Mouse (Mus musculus) limb, embryonic 10.5 days (tissue): Measurements from ENCODE around the gene Dync1i1. TPM values are rescaled to one million over a fixed set of nuclear protein-coding genes. Genes with fewer than 3 reads are reported as not detected.
A peak's percentile ranks its signal among the peaks of the same experiment; 100 is the strongest.

Source experiments
- DNase-seq: peaks from one replicate; pipeline ENCODE4 v3.0.0-alpha.2; 2017; ENCODE audit warnings: low spot score
- H3K27ac ChIP-seq: fragments of 300-500 bp; sonication (generic); 2 replicates; pipeline ENCODE4 v1.5.1; 2016; ENCODE audit warnings: mild to moderate bottlenecking
- H3K27me3 ChIP-seq: fragments of 300-500 bp; sonication (generic); 2 replicates; pipeline ENCODE4 v1.6.1; 2016; ENCODE audit warnings: low read depth, mild to moderate bottlenecking; ENCODE audit not compliant: poor library complexity, severe bottlenecking
- H3K36me3 ChIP-seq: fragments of 300-500 bp; sonication (generic); 2 replicates; pipeline ENCODE4 v1.6.1; 2016; ENCODE audit warnings: mild to moderate bottlenecking, moderate library complexity
- H3K4me1 ChIP-seq: fragments of 300-500 bp; sonication (generic); 2 replicates; pipeline ENCODE4 v1.6.1; 2016
- H3K4me3 ChIP-seq: fragments of 300-500 bp; sonication (generic); 2 replicates; pipeline ENCODE4 v1.5.1; 2016; ENCODE audit warnings: mild to moderate bottlenecking, moderate library complexity
- H3K9me3 ChIP-seq: fragments of 300-500 bp; sonication (generic); replicated peaks from 2 replicates; pipeline ENCODE4 v1.6.1; 2016; ENCODE audit warnings: mild to moderate bottlenecking
- WGBS: fragments of 180-500 bp; shearing (Covaris S2); methylation state at CpG from one replicate; pipeline ENCODE4 v1.1.7; 2016; 5-methylcytosine and 5-hydroxymethylcytosine counted together
- polyA plus RNA-seq: library from polyadenylated mRNA; unstranded; fragments of >200 nt; fragmentation: Nextera tagmentation; extraction: Ambion mirVana; gene quantifications from 2 replicates; pipeline ENCODE4 v1.2.1, GENCODE M21; 2016

The Dync1i1 gene
- polyA plus RNA-seq, 1 experiment from 2014 or later, result 5.8 TPM

DNA sequence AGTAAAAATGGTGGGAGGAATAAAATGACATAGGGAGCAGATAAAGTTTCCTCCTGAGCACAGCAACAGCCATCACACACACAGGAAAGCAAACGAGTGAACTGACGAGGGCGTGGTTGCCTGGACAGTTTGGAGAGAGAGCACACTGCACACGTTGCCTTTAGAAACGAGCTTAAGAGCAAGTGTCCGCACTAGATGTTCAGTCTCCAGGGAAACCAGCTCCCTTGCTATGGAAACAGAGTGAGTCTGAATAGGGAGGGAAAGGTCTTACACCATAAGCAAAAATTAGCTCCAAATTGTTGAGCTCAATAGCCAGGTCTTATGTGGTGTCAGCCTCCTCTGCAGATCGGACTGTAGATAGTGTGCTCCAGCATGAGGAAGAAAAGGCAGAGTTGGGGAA lies 65.2 kb downstream of the Dync1i1 start:
- H3K36me3 ChIP-seq, result no peaks in the 10 kb centered on the region
- no peak overlapping the region for H3K27ac ChIP-seq
- no peak overlapping the region for H3K4me3 ChIP-seq
- DNase-seq, result no peak
- H3K9me3 ChIP-seq, result no peaks in the 10 kb centered on the region
- 88% methylated on average over 7 of the region's 7 CpGs for WGBS
- H3K27me3 ChIP-seq, result no peaks in the 10 kb centered on the region
- H3K4me1 ChIP-seq, result no peaks in the 10 kb centered on the region

- H3K27me3 ChIP-seq, result no peaks in the 10 kb centered on the region
- DNase-seq, result no peak
- H3K4me3 ChIP-seq, result no peak overlapping the region
- WGBS, result 75% methylated on average over 5 of the region's 5 CpGs
- no peak overlapping the region for H3K27ac ChIP-seq
- H3K9me3 ChIP-seq, result no peaks in the 10 kb centered on the region
- H3K36me3 ChIP-seq, result no peaks in the 10 kb centered on the region
- H3K4me1 ChIP-seq, result no peaks in the 10 kb centered on the region
Observed at GRCm38 (mm10) chr6:5794106-5794753, 68.8 kb downstream of the Dync1i1 start.

GRCm38 (mm10) chr6:5795314-5795713 lies 69.9 kb downstream of the Dync1i1 start:
- Histone ChIP-seq H3K27me3 (no peaks in the 10 kb centered on the region), H3K4me1 (no peaks in the 10 kb centered on the region), H3K9me3 (no peaks in the 10 kb centered on the region), H3K27ac (no peak overlapping the region), H3K4me3 (no peak overlapping the region), H3K36me3 (no peaks in the 10 kb centered on the region)
- WGBS, result 86% methylated on average over 2 of the region's 2 CpGs
- DNase-seq, result no peak

DNA sequence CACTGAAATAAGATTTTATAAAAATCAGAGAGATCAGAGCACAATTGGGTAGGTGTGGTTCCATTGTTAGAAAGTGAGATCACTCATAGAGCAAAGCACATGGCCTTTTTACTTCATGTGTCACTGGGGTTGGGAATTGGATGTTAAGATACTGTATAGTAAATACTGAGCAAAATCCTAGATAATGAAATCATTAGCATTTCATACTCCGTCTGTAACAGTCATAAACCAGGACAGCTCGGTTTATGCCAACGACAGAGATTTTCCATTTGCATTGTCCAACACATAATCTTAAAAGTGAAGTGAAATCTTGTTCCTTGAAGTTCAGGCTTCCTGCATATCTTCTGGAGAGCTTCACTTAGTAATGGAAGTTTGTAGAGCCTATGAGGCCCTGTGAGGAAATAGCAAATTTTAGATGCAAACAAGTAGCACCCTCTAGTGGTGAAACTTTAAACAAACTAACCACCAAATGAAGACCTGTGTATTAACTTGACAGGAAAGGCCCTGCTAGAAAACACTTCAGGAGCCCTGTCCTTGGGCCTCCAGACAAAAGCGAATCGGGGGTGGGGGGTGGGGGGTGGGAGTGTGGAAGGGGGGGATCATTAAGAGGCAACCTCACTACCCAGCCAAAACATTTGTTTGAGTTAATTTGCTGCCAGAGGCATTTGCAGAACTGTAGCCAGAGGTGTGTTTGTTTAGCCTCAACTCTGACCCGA lies 76.8 kb downstream of the Dync1i1 start:
- peak; percentile 44 for DNase-seq
- peak overlapping the region; percentile 80 for H3K27ac ChIP-seq
- no peak overlapping the region for H3K4me3 ChIP-seq
- H3K4me1 ChIP-seq, result peaks cover 25% of the 10 kb centered on the region
- no peaks in the 10 kb centered on the region for H3K36me3 ChIP-seq
- H3K9me3 ChIP-seq, result no peaks in the 10 kb centered on the region
- no peaks in the 10 kb centered on the region for H3K27me3 ChIP-seq
- WGBS, result 51% methylated on average over 6 of the region's 6 CpGs

DNA sequence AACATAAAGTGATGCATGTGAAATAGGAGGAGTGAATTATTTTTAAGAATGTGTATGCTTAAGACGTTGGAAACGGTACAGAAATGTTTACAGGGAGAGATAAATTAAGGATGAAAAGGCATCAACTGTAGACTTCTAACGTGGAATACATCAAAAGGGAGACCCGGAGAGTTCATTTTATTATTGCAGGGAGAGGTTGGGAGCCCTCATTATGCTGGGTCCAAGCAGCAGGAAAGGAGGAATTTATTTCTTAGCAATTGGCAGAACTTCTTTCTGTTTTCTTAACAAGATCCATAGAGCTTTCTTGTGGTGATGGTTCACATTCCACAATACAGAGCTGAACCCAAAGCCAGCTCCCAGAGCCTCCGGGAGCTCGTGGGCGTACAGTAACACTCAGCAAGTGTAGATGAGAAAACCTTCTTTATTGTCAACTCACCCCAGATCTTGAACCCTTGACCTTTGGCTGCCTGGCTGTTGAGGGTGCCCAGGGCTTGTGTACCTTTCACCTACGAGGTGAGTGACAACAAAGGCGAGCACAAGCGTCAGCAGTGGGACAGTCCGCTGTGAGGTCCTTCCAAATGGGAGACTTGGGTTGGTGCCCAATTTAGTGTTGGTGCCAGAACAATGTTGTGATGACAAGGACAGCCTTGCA lies 77.5 kb downstream of the Dync1i1 start:
- Histone ChIP-seq H3K27ac (peak overlapping the region; percentile 80), H3K4me1 (peaks cover 32% of the 10 kb centered on the region), H3K9me3 (no peaks in the 10 kb centered on the region), H3K27me3 (no peaks in the 10 kb centered on the region), H3K36me3 (no peaks in the 10 kb centered on the region), H3K4me3 (no peak overlapping the region)
- DNase-seq, result peak; percentile 42
- WGBS, result 52% methylated on average over 11 of the region's 11 CpGs

GRCm38 (mm10) chr6:5808008-5808421 lies 82.6 kb downstream of the Dync1i1 start:
- Histone ChIP-seq H3K9me3 (no peaks in the 10 kb centered on the region), H3K4me1 (peaks cover 33% of the 10 kb centered on the region), H3K27ac (peak overlapping the region; percentile 67), H3K4me3 (no peak overlapping the region), H3K36me3 (no peaks in the 10 kb centered on the region), H3K27me3 (no peaks in the 10 kb centered on the region)
- WGBS, result 41% methylated on average over 3 of the region's 3 CpGs
- peak; percentile 57 for DNase-seq

DNA sequence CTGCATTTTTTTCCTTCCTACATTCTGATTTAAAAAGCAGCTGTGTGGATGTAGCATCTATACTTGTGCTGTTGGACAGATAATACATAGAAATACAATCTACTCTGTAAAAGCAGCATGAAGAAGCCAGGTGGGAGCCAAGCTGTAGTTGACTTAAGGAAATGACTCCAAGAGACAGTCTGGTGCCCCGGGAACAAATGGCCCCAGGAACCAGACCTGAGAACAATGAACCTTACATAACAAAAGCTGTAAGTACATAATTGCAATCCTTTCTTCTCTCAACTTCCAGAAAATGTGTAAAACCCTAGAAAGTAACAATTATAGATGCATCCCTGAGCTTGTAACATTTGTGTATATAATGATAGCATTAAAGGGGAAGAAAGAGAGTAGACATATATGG lies 86.6 kb downstream of the Dync1i1 start:
- 79% methylated on average over 1 of the region's 1 CpGs for WGBS
- H3K36me3 ChIP-seq, result no peaks in the 10 kb centered on the region
- H3K27ac ChIP-seq, result no peak overlapping the region
- no peaks in the 10 kb centered on the region for H3K27me3 ChIP-seq
- H3K9me3 ChIP-seq, result no peaks in the 10 kb centered on the region
- H3K4me3 ChIP-seq, result no peak overlapping the region
- H3K4me1 ChIP-seq, result peaks cover 32% of the 10 kb centered on the region
- no peak for DNase-seq

DNA sequence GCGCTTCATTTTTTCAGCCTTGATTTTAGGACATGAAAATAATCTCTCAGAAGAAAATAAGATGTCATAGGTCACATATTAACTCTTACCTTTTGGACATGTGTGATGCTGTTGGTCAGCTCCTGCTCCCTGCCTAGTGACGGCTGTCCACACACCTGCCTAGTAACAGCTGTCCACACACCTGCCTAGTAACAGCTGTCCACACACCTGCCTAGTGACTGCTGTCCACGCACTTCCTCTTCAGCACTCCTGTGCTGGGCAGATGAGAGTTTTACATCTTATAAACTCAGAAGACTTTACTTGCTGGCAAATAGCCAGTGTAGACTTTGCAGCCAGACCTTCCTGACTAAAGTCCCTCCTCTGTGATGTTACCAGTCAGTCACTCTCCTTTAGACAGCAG lies 94.2 kb downstream of the Dync1i1 start:
- Histone ChIP-seq H3K4me1 (peaks cover 42% of the 10 kb centered on the region), H3K4me3 (no peak overlapping the region), H3K36me3 (no peaks in the 10 kb centered on the region), H3K27me3 (no peaks in the 10 kb centered on the region), H3K27ac (no peak overlapping the region), H3K9me3 (no peaks in the 10 kb centered on the region)
- DNase-seq, result no peak
- WGBS, result 83% methylated on average over 3 of the region's 3 CpGs

DNA sequence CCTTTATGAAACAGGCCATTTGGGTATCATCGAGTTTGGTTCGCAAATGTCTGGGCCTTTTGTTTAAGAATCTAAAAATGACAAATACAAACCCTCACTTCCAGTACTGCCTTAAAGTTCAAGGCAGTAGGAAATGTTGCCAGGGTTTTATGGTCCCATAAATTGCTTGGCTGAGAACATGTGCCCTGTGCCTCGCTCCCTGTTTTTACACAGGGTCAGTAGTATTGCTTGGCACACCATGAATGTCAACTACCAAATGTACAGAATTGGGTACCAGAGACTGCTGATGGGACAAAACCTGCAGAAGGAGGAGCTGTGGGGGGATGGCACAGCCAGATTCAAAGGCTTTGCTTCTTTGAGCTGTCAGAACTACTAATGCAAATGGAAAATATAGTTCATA lies 100.0 kb downstream of the Dync1i1 start:
- Histone ChIP-seq H3K27ac (peak overlapping the region; percentile 71), H3K4me1 (peaks cover 67% of the 10 kb centered on the region), H3K4me3 (no peak overlapping the region), H3K27me3 (no peaks in the 10 kb centered on the region), H3K9me3 (no peaks in the 10 kb centered on the region), H3K36me3 (no peaks in the 10 kb centered on the region)
- DNase-seq, result no peak
- WGBS, result 72% methylated on average over 3 of the region's 3 CpGs

DNA sequence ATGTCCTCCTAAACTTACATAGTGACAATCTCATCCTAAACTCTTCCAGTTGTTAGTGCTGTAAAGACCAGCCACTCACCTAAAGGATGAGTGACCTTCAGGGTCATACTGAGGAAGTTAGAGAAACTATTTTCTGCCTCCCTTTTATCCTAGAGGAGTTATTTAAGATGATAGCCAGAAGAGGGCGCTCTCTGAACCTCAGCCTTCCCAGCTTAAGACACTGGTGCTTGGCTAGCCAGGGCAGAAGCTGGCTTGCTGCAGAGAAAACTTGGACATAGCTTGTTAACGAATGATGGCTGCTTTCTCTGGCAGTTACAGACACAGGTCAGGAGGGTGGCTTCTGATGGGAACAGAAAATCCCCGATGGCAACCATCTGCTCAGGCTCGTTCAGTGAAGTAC lies 101.6 kb downstream of the Dync1i1 start:
- H3K27ac ChIP-seq, result peak overlapping the region; percentile 72
- peaks cover 73% of the 10 kb centered on the region for H3K4me1 ChIP-seq
- H3K27me3 ChIP-seq, result no peaks in the 10 kb centered on the region
- 55% methylated on average over 4 of the region's 4 CpGs for WGBS
- H3K9me3 ChIP-seq, result no peaks in the 10 kb centered on the region
- no peak overlapping the region for H3K4me3 ChIP-seq
- H3K36me3 ChIP-seq, result no peaks in the 10 kb centered on the region
- DNase-seq, result no peak

DNA sequence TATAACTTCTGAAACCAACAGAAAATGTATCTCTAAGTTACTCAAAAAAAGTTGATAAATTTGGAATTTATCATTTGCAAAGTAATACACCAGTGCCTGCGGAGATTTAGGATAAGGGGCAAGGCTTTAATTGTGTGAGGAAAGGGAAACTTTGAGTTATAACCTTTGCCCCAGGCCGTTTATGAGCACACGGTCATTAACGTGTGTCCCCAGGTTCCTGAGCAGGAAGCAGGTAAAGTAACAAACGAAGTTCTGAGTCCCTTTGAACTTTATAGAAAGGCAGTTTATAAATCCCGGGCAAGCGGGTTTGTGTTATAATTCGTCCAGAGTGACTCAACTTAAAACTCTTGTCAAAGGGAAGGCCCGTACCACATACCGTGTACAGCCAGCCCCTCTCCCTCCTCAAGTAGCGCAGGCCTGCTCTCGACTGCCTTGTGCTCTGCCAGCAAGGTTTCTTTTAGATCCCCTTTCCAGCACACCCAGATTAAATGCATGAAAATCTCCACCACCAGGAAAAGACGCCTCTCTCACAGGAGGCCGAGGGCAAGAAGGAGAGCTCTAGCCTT lies 103.1 kb downstream of the Dync1i1 start:
- peaks cover 78% of the 10 kb centered on the region for H3K4me1 ChIP-seq
- H3K36me3 ChIP-seq, result no peaks in the 10 kb centered on the region
- DNase-seq, result peak; percentile 66
- no peak overlapping the region for H3K4me3 ChIP-seq
- H3K27me3 ChIP-seq, result no peaks in the 10 kb centered on the region
- no peaks in the 10 kb centered on the region for H3K9me3 ChIP-seq
- peak overlapping the region; percentile 89 for H3K27ac ChIP-seq
- 26% methylated on average over 14 of the region's 14 CpGs for WGBS

DNA sequence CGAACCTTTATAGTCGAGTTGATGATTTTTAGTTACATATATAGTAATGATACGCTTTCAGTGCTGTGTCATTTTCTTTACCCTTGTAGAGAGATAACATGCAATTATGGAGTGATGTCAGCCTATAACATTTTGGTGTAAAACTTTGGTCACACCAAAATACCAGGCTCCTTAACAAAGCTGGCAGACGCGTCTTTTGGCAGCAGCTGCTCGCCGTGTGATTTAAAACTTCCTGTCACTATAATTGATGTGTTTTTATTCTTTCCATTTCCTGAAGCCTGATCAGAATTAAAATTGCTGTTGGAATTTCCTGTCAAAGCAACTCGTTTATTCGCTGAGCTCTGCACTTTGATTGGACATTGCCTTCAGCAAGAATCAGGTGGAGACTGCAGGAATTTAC lies 103.7 kb downstream of the Dync1i1 start:
- DNase-seq, result no peak
- H3K27ac ChIP-seq, result peak overlapping the region; percentile 89
- H3K9me3 ChIP-seq, result no peaks in the 10 kb centered on the region
- H3K36me3 ChIP-seq, result no peaks in the 10 kb centered on the region
- H3K4me3 ChIP-seq, result no peak overlapping the region
- no peaks in the 10 kb centered on the region for H3K27me3 ChIP-seq
- H3K4me1 ChIP-seq, result peaks cover 73% of the 10 kb centered on the region
- 35% methylated on average over 9 of the region's 9 CpGs for WGBS

DNA sequence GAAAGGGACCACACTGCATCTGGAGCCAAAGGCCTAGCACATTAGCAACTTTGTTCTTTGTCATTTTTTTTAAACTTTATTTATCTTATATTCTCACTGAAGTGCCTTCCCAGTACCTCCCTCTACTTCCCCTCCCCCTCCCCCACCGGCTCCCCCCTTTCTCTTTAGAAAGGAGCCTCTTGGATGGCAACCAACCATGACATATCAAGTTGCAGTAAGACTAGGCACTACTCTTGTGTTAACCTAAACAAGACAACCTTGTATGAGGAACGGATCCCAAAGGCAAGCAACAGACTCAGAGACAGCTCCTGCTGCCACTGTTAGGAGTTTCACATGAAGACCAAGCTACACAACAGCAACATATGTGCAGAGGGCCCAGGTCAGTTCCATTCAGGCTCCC lies 105.3 kb downstream of the Dync1i1 start:
- WGBS, result 82% methylated on average over 2 of the region's 2 CpGs

More for the DNA sequence above, 105.3 kb downstream of the Dync1i1 start:
- H3K9me3 ChIP-seq, result no peaks in the 10 kb centered on the region
- no peaks in the 10 kb centered on the region for H3K36me3 ChIP-seq
- H3K27ac ChIP-seq, result peak overlapping the region; percentile 89; the same call in 1 of the 2 replicates
- peaks cover 58% of the 10 kb centered on the region for H3K4me1 ChIP-seq
- H3K27me3 ChIP-seq, result no peaks in the 10 kb centered on the region
- no peak overlapping the region for H3K4me3 ChIP-seq
- DNase-seq, result no peak
